Mouse (Mus musculus): ENCODE measurements around the gene Snx6. TPM values are rescaled to one million over a fixed set of nuclear protein-coding genes. Genes with fewer than 3 reads are reported as not detected.

Gene Snx6
- polyA plus RNA-seq, 1 experiment, result 10.1 TPM

- TF ChIP-seq FLI1 (IDR thresholded peaks at IDR 0.05; ENCODE audit: low read length) (no peak), GATA1 (IDR thresholded peaks at IDR 0.05; ENCODE audit: borderline replicate concordance, low read length) (no peak)
- Histone ChIP-seq H3K27me3 (replicated peaks) (peaks cover 3% of the 10 kb centered on the region), H3K4me1 (peaks cover 35% of the 10 kb centered on the region), H3K36me3 (replicated peaks; ENCODE audit: low read length) (no peaks in the 10 kb centered on the region), H3K9me3 (no peaks in the 10 kb centered on the region), H3K4me3 (replicated peaks) (no peak overlapping the region)
Measured at GRCm38 (mm10) chr12:54830574-54830973, 35.1 kb upstream of the Snx6 start.

GRCm38 (mm10) chr12:54829876-54830275 is 34.4 kb upstream of the Snx6 start:
- Histone ChIP-seq H3K36me3 (replicated peaks; ENCODE audit: low read length) (no peaks in the 10 kb centered on the region), H3K4me3 (replicated peaks) (no peak overlapping the region), H3K27me3 (replicated peaks) (peaks cover 3% of the 10 kb centered on the region), H3K9me3 (no peaks in the 10 kb centered on the region), H3K4me1 (peaks cover 28% of the 10 kb centered on the region)
- TF ChIP-seq GATA1 (IDR thresholded peaks at IDR 0.05; ENCODE audit: borderline replicate concordance, low read length) (no peak), FLI1 (IDR thresholded peaks at IDR 0.05; ENCODE audit: low read length) (no peak)

- Histone ChIP-seq H3K4me3 (replicated peaks) (no peak overlapping the region), H3K36me3 (replicated peaks; ENCODE audit: low read length) (no peaks in the 10 kb centered on the region), H3K4me1 (peaks cover 24% of the 10 kb centered on the region), H3K9me3 (no peaks in the 10 kb centered on the region), H3K27me3 (replicated peaks) (peaks cover 3% of the 10 kb centered on the region)
- TF ChIP-seq GATA1 (IDR thresholded peaks at IDR 0.05; ENCODE audit: borderline replicate concordance, low read length) (no peak), FLI1 (IDR thresholded peaks at IDR 0.05; ENCODE audit: low read length) (no peak)
Measured at GRCm38 (mm10) chr12:54828043-54828442, 32.5 kb upstream of the Snx6 start.

GRCm38 (mm10) chr12:54825202-54825601 is 29.7 kb upstream of the Snx6 start:
- Histone ChIP-seq H3K36me3 (replicated peaks; ENCODE audit: low read length) (no peaks in the 10 kb centered on the region), H3K4me1 (peaks cover 39% of the 10 kb centered on the region), H3K4me3 (replicated peaks) (no peak overlapping the region), H3K27me3 (replicated peaks) (peaks cover 3% of the 10 kb centered on the region), H3K9me3 (no peaks in the 10 kb centered on the region)
- TF ChIP-seq FLI1 (IDR thresholded peaks at IDR 0.05; ENCODE audit: low read length) (no peak), GATA1 (IDR thresholded peaks at IDR 0.05; ENCODE audit: borderline replicate concordance, low read length) (no peak)

GRCm38 (mm10) chr12:54822836-54823426 is 27.4 kb upstream of the Snx6 start:
- H3K4me3 ChIP-seq (replicated peaks), result no peak overlapping the region
- TF ChIP-seq GATA1 (IDR thresholded peaks at IDR 0.05; ENCODE audit: borderline replicate concordance, low read length) (no peak), FLI1 (IDR thresholded peaks at IDR 0.05; ENCODE audit: low read length) (no peak)
- peaks cover 38% of the 10 kb centered on the region for H3K4me1 ChIP-seq
- H3K9me3 ChIP-seq, result no peaks in the 10 kb centered on the region
- peaks cover 3% of the 10 kb centered on the region for H3K27me3 ChIP-seq (replicated peaks)
- H3K36me3 ChIP-seq (replicated peaks; ENCODE audit: low read length), result no peaks in the 10 kb centered on the region

GRCm38 (mm10) chr12:54820684-54821161 is 25.2 kb upstream of the Snx6 start:
- peaks cover 31% of the 10 kb centered on the region for H3K4me1 ChIP-seq
- H3K4me3 ChIP-seq (replicated peaks), result no peak overlapping the region
- TF ChIP-seq GATA1 (IDR thresholded peaks at IDR 0.05; ENCODE audit: borderline replicate concordance, low read length) (no peak), FLI1 (IDR thresholded peaks at IDR 0.05; ENCODE audit: low read length) (no peak)
- H3K36me3 ChIP-seq (replicated peaks; ENCODE audit: low read length), result no peaks in the 10 kb centered on the region
- H3K9me3 ChIP-seq, result no peaks in the 10 kb centered on the region
- H3K27me3 ChIP-seq (replicated peaks), result no peaks in the 10 kb centered on the region

- H3K4me1 ChIP-seq, result peaks cover 31% of the 10 kb centered on the region
- no peaks in the 10 kb centered on the region for H3K27me3 ChIP-seq (replicated peaks)
- no peaks in the 10 kb centered on the region for H3K36me3 ChIP-seq (replicated peaks; ENCODE audit: low read length)
- H3K9me3 ChIP-seq, result no peaks in the 10 kb centered on the region
- TF ChIP-seq GATA1 (IDR thresholded peaks at IDR 0.05; ENCODE audit: borderline replicate concordance, low read length), result no peak
- no peak for TF ChIP-seq FLI1 (IDR thresholded peaks at IDR 0.05; ENCODE audit: low read length)
- H3K4me3 ChIP-seq (replicated peaks), result no peak overlapping the region
Measured at GRCm38 (mm10) chr12:54819181-54819935, 23.9 kb upstream of the Snx6 start.

GRCm38 (mm10) chr12:54810142-54810541 is 14.6 kb upstream of the Snx6 start:
- Histone ChIP-seq H3K36me3 (replicated peaks; ENCODE audit: low read length) (no peaks in the 10 kb centered on the region), H3K4me3 (replicated peaks) (no peak overlapping the region), H3K9me3 (no peaks in the 10 kb centered on the region), H3K4me1 (peaks cover 28% of the 10 kb centered on the region), H3K27me3 (replicated peaks) (peaks cover 3% of the 10 kb centered on the region)
- TF ChIP-seq GATA1 (IDR thresholded peaks at IDR 0.05; ENCODE audit: borderline replicate concordance, low read length) (no peak), FLI1 (IDR thresholded peaks at IDR 0.05; ENCODE audit: low read length) (no peak)

GRCm38 (mm10) chr12:54807481-54807880 is 12.0 kb upstream of the Snx6 start:
- no peaks in the 10 kb centered on the region for H3K36me3 ChIP-seq (replicated peaks; ENCODE audit: low read length)
- H3K4me3 ChIP-seq (replicated peaks), result no peak overlapping the region
- peaks cover 28% of the 10 kb centered on the region for H3K4me1 ChIP-seq
- H3K9me3 ChIP-seq, result no peaks in the 10 kb centered on the region
- H3K27me3 ChIP-seq (replicated peaks), result peaks cover 2% of the 10 kb centered on the region
- no peak for TF ChIP-seq FLI1 (IDR thresholded peaks at IDR 0.05; ENCODE audit: low read length)
- no peak for TF ChIP-seq GATA1 (IDR thresholded peaks at IDR 0.05; ENCODE audit: borderline replicate concordance, low read length)

- Histone ChIP-seq H3K4me1 (peaks cover 28% of the 10 kb centered on the region), H3K27me3 (replicated peaks) (no peaks in the 10 kb centered on the region), H3K9me3 (no peaks in the 10 kb centered on the region), H3K4me3 (replicated peaks) (no peak overlapping the region), H3K36me3 (replicated peaks; ENCODE audit: low read length) (no peaks in the 10 kb centered on the region)
- no peak for TF ChIP-seq GATA1 (IDR thresholded peaks at IDR 0.05; ENCODE audit: borderline replicate concordance, low read length)
- TF ChIP-seq FLI1 (IDR thresholded peaks at IDR 0.05; ENCODE audit: low read length), result no peak
Measured at GRCm38 (mm10) chr12:54806131-54806530, 10.6 kb upstream of the Snx6 start.

Data from megakaryocyte, embryonic 14.5 days (primary cell).